Mouse (Mus musculus): Measurements from ENCODE around the gene Stx1b.

Stx1b gene

GRCm38 (mm10) chr7:127824176-127824871 lies at the start of gene Stx1b, which contains the start of gene Stx4a:
Gene Stx1b (minus strand): TSS chr7:127824549.
Gene Stx4a (plus strand): TSS chr7:127824294.
- POLR2A ChIA-PET, result interaction anchor here in 3 of 4 experiments (0.5 to 1.9 kb wide), 13 partner anchors 16 to 181 kb away, joined by 3 to 4 read pairs (median 3); no protein-coding TSS in a partner anchor
- CTCF ChIA-PET, result interaction anchor here (0.5 to 1.6 kb wide), 14 partner anchors 9 to 233 kb away, joined by 3 to 7 read pairs (median 3); partner anchors contain the start of gene Hsd3b7 (in 1 of the 4)

- ChIA-PET CTCF (interaction anchor here (0.6 to 2.5 kb wide), 34 partner anchors 9 to 214 kb away, joined by 3 to 10 read pairs (median 4); partner anchors contain the start of genes Bcl7c (in 1 of the 4), Ctf1 (in 1 of the 4), Fus (in 1 of the 4) and Gm21974 (in 1 of the 4)), POLR2A (interaction anchor here (0.6 to 3.5 kb wide), 35 partner anchors 9 to 213 kb away, joined by 3 to 30 read pairs (median 4); partner anchors contain the start of genes Hsd3b7 (in 2 of the 4), Orai3 (in 2 of the 4), Bckdk (in 1 of the 4) and Gm21974 (in 1 of the 4))
Observed at GRCm38 (mm10) chr7:127870136-127870821, 45.9 kb upstream of the Stx1b start.

GRCm38 (mm10) chr7:127869149-127869810 lies 44.9 kb upstream of the Stx1b start:
- CTCF ChIA-PET, result interaction anchor here in 3 of 4 experiments (0.6 to 3.0 kb wide), 6 partner anchors 66 to 194 kb away, joined by 3 to 14 read pairs (median 6); partner anchors contain the start of gene Hsd3b7 (in 1 of the 3)

GRCm38 (mm10) chr7:127867641-127868040 lies 43.3 kb upstream of the Stx1b start:
- ChIA-PET CTCF (interaction anchor here in 3 of 4 experiments (0.6 to 3.2 kb wide), 25 partner anchors 9 to 311 kb away, joined by 3 to 15 read pairs (median 5); partner anchors contain the start of genes Zfp646 (in 2 of the 3), Zfp668 (in 2 of the 3), Bcl7c (in 1 of the 3) and Hsd3b7 (in 1 of the 3)), POLR2A (interaction anchor here (0.7 to 4.4 kb wide), 78 partner anchors 8 to 371 kb away, joined by 3 to 37 read pairs (median 5); partner anchors contain the start of genes Kat8 (in 3 of the 4), Zfp646 (in 3 of the 4), Zfp668 (in 3 of the 4) and Fus (in 2 of the 4))

More at GRCm38 (mm10) chr7:127869149-127869810, 44.9 kb upstream of the Stx1b start:
- POLR2A ChIA-PET, result interaction anchor here in 3 of 4 experiments (0.5 to 4.0 kb wide), 29 partner anchors 8 to 212 kb away, joined by 3 to 30 read pairs (median 4); partner anchors contain the start of genes Hsd3b7 (in 2 of the 3), Bckdk (in 1 of the 3), Gm21974 (in 1 of the 3) and Orai3 (in 1 of the 3)

GRCm38 (mm10) chr7:127866434-127866833 lies 42.1 kb upstream of the Stx1b start:
- ChIA-PET POLR2A (interaction anchor here in 3 of 4 experiments (0.6 to 4.4 kb wide), 48 partner anchors 9 to 200 kb away, joined by 3 to 37 read pairs (median 6); partner anchors contain the start of genes Kat8 (in 3 of the 3), Zfp668 (in 3 of the 3), Fus (in 2 of the 3) and Setd1a (in 2 of the 3)), CTCF (interaction anchor here in 3 of 4 experiments (0.5 to 3.2 kb wide), 17 partner anchors 9 to 737 kb away, joined by 3 to 15 read pairs (median 4); partner anchors contain the start of genes Zfp646 (in 2 of the 3) and Zfp668 (in 1 of the 3))

- CTCF ChIA-PET, result interaction anchor here in 1 of 4 experiments (1.3 to 1.4 kb wide), 2 partner anchors 8 to 60 kb away, joined by 3 to 4 read pairs; no protein-coding TSS in a partner anchor
- POLR2A ChIA-PET, result interaction anchor here in 3 of 4 experiments (0.6 to 5.7 kb wide), 9 partner anchors 9 to 410 kb away, joined by 3 to 26 read pairs (median 3); partner anchors contain the start of genes Hsd3b7 (in 1 of the 3), Stx1b (in 1 of the 3) and Stx4a (in 1 of the 3)
Observed at GRCm38 (mm10) chr7:127858258-127858657, 33.9 kb upstream of the Stx1b start.

- CTCF ChIA-PET, result interaction anchor here in 2 of 4 experiments (0.6 to 2.8 kb wide), 4 partner anchors 16 to 84 kb away, joined by 3 to 11 read pairs (median 5); partner anchors contain the start of genes Stx1b (in 1 of the 2) and Stx4a (in 1 of the 2)
- POLR2A ChIA-PET, result interaction anchor here in 3 of 4 experiments (0.9 to 4.1 kb wide), 10 partner anchors 10 to 143 kb away, joined by 3 to 17 read pairs (median 4); partner anchors contain the start of genes Hsd3b7 (in 1 of the 3) and Pycard (in 1 of the 3)
Observed at GRCm38 (mm10) chr7:127850906-127851305, 26.6 kb upstream of the Stx1b start.

- POLR2A ChIA-PET, result interaction anchor here (0.5 to 4.1 kb wide), 20 partner anchors 7 to 182 kb away, joined by 3 to 17 read pairs (median 4); partner anchors contain the start of genes Fus (in 1 of the 4), Hsd3b7 (in 1 of the 4), Pycard (in 1 of the 4) and Setd1a (in 1 of the 4)
Observed at GRCm38 (mm10) chr7:127849973-127850875, 25.9 kb upstream of the Stx1b start.

GRCm38 (mm10) chr7:127842001-127842718 lies 17.8 kb upstream of the Stx1b start:
- ChIA-PET CTCF (interaction anchor here in 3 of 4 experiments (0.6 to 1.9 kb wide), 7 partner anchors 19 to 165 kb away, joined by 3 to 14 read pairs (median 3); partner anchors contain the start of genes Bcl7c (in 1 of the 3) and Zfp646 (in 1 of the 3)), POLR2A (interaction anchor here in 3 of 4 experiments (0.5 to 3.5 kb wide), 41 partner anchors 8 to 396 kb away, joined by 3 to 16 read pairs (median 5); partner anchors contain the start of genes Fus (in 2 of the 3), Zfp646 (in 2 of the 3), 9130023H24Rik (in 1 of the 3) and Ctf1 (in 1 of the 3))

More at GRCm38 (mm10) chr7:127849973-127850875, 25.9 kb upstream of the Stx1b start:
- CTCF ChIA-PET, result interaction anchor here in 2 of 4 experiments (0.6 to 2.8 kb wide), 3 partner anchors 12 to 85 kb away, joined by 3 to 11 read pairs (median 5); no protein-coding TSS in a partner anchor

- POLR2A ChIA-PET, result interaction anchor here in 3 of 4 experiments (0.5 to 3.5 kb wide), 73 partner anchors 8 to 496 kb away, joined by 3 to 16 read pairs (median 4); partner anchors contain the start of genes Fus (in 2 of the 3), Kat8 (in 2 of the 3), Setd1a (in 2 of the 3) and Zfp646 (in 2 of the 3)
- CTCF ChIA-PET, result interaction anchor here (0.5 to 2.2 kb wide), 16 partner anchors 11 to 253 kb away, joined by 3 to 14 read pairs (median 4); partner anchors contain the start of genes Bcl7c (in 1 of the 4), Ccdc189 (in 1 of the 4), Hsd3b7 (in 1 of the 4) and Rnf40 (in 1 of the 4)
Observed at GRCm38 (mm10) chr7:127841340-127842000, 17.1 kb upstream of the Stx1b start.

- ChIA-PET POLR2A (interaction anchor here in 3 of 4 experiments (0.5 to 3.5 kb wide), 70 partner anchors 8 to 495 kb away, joined by 3 to 16 read pairs (median 4); partner anchors contain the start of genes Zfp646 (in 3 of the 3), Fus (in 2 of the 3), Kat8 (in 2 of the 3) and Setd1a (in 2 of the 3)), CTCF (interaction anchor here in 3 of 4 experiments (0.6 to 2.2 kb wide), 16 partner anchors 10 to 253 kb away, joined by 3 to 14 read pairs (median 4); partner anchors contain the start of genes Ccdc189 (in 1 of the 3), Hsd3b7 (in 1 of the 3), Rnf40 (in 1 of the 3) and Zfp646 (in 1 of the 3))
Observed at GRCm38 (mm10) chr7:127840886-127841285, 16.5 kb upstream of the Stx1b start.

GRCm38 (mm10) chr7:127840031-127840430 lies 15.7 kb upstream of the Stx1b start:
- CTCF ChIA-PET, result interaction anchor here in 3 of 4 experiments (0.6 to 2.2 kb wide), 7 partner anchors 9 to 1008 kb away, joined by 3 to 13 read pairs (median 4); partner anchors contain the start of gene Hsd3b7 (in 1 of the 3)
- POLR2A ChIA-PET, result interaction anchor here in 3 of 4 experiments (0.6 to 3.5 kb wide), 28 partner anchors 9 to 273 kb away, joined by 3 to 16 read pairs (median 6); partner anchors contain the start of genes Fus (in 2 of the 3), Zfp646 (in 2 of the 3), Zfp668 (in 2 of the 3) and Ctf1 (in 1 of the 3)

- CTCF ChIA-PET, result interaction anchor here (0.6 to 1.5 kb wide), 7 partner anchors 11 to 181 kb away, joined by 3 to 8 read pairs (median 3); no protein-coding TSS in a partner anchor
- POLR2A ChIA-PET, result interaction anchor here in 3 of 4 experiments (0.6 to 2.2 kb wide), 11 partner anchors 8 to 54 kb away, joined by 3 to 5 read pairs (median 4); no protein-coding TSS in a partner anchor
Observed at GRCm38 (mm10) chr7:127837878-127838277, 13.5 kb upstream of the Stx1b start.
